In the genomic region with DNA sequence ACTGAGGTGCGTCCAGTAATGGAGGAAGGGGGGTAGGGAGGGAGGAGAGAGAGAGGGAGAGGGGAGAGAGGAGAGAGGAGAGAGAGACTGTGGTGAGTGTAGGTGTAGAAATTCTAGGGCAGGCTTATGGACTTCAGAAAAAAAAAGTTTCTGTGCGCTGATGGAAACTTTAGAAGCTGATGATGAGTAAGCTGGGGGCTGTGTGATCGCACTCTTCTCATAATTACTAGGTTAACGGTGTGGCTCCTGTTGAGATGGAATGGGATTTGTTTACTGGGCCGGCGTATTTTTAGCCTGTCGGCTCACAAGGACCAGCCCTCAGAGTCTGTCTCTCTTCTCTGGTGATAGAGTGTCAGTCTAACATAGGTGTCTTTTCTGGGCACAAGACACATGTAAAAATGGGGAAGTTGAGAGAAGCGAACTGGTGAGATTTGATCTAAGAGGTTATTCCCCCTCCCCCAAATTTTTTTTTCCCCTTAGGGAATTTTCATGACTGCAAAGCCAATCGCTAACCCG, we compare ENCODE assay signal across 9 mouse cellular contexts. TPM values are rescaled to one million over a fixed set of nuclear protein-coding genes. Genes with fewer than 3 reads are reported as not detected.
DNase-seq lines count a peak whose midpoint lies in the region; ATAC-seq lines count a peak whose summit lies in the region.
"Had no signal": no experiment of that assay in that cellular context is flagged by ENCODE, and none has a peak within 500 bp of the region (broad histone marks: within the 10 kb centered on the region; RNA-seq: fewer than 3 reads in every experiment).

No protein-coding gene starts in this region.

- H3K4me1 ChIP-seq in embryonic facial prominence, embryonic 12.5 days, result peaks cover 19% of the 10 kb centered on the region; the same call in 1 of the 2 replicates
- peaks cover 19% of the 10 kb centered on the region for H3K4me1 ChIP-seq in hindbrain, embryonic 14.5 days (replicated peaks; ENCODE audit: control insufficient read depth, insufficient read depth, low read length)
- H3K4me1 ChIP-seq in midbrain, embryonic 12.5 days, result peaks cover 16% of the 10 kb centered on the region

- no peaks in the 10 kb centered on the region for H3K36me3 ChIP-seq in embryonic facial prominence, embryonic 12.5 days
- no peaks in the 10 kb centered on the region for H3K36me3 ChIP-seq in hindbrain, embryonic 14.5 days (replicated peaks; ENCODE audit: control insufficient read depth, insufficient read depth)
- no peaks in the 10 kb centered on the region for H3K36me3 ChIP-seq in midbrain, embryonic 12.5 days

- no peak for ATAC-seq in embryonic facial prominence, embryonic 12.5 days (ENCODE audit: insufficient number of reproducible peaks, insufficient read depth, low FRiP score, low TSS enrichment)
- peak; percentile 2; the same call in 1 of the 2 replicates for ATAC-seq in hindbrain, embryonic 14.5 days (ENCODE audit: low FRiP score)
- 0 out of 2 replicates have a peak, but pooled peaks have one; percentile 23 for ATAC-seq in midbrain, embryonic 12.5 days (ENCODE audit: low FRiP score, low read depth)
- no peak for ATAC-seq in frontal cortex, adult (ENCODE audit: low TSS enrichment)

- DNase-seq in cerebellum, postnatal 14 days, result peak; percentile 12 to 26
- no peak for DNase-seq in cerebellum, postnatal 4 days (ENCODE audit: low spot score in 2 of 2)
- peak; percentile 55 for DNase-seq in A20 (ENCODE audit: low read depth, low spot score)
- DNase-seq in hindbrain, embryonic 14.5 days (ENCODE audit: low spot score), result no peak
- DNase-seq in ovary, postnatal 14 days (ENCODE audit: low spot score), result no peak

- H3K4me3 ChIP-seq in embryonic facial prominence, embryonic 12.5 days, result peak overlapping the region; percentile 89
- peak overlapping the region; percentile 77 for H3K4me3 ChIP-seq in hindbrain, embryonic 14.5 days (replicated peaks; ENCODE audit: low read length)
- H3K4me3 ChIP-seq in midbrain, embryonic 12.5 days, result peak overlapping the region; percentile 80

- peak overlapping the region; percentile 87 for H3K9ac ChIP-seq in embryonic facial prominence, embryonic 12.5 days
- H3K9ac ChIP-seq in hindbrain, embryonic 14.5 days, result peak overlapping the region; percentile 83
- H3K9ac ChIP-seq in midbrain, embryonic 12.5 days (replicated peaks), result peak overlapping the region; percentile 84

- H3K4me2 ChIP-seq in embryonic facial prominence, embryonic 12.5 days (replicated peaks), result peak overlapping the region; percentile 85
- peak overlapping the region; percentile 69 for H3K4me2 ChIP-seq in hindbrain, embryonic 14.5 days (replicated peaks)
- H3K4me2 ChIP-seq in midbrain, embryonic 12.5 days (replicated peaks), result peak overlapping the region; percentile 92

- H3K27me3 ChIP-seq in embryonic facial prominence, embryonic 12.5 days, result no peaks in the 10 kb centered on the region
- no peaks in the 10 kb centered on the region for H3K27me3 ChIP-seq in hindbrain, embryonic 14.5 days (ENCODE audit: control insufficient read depth, insufficient read depth, low read length)
- no peaks in the 10 kb centered on the region for H3K27me3 ChIP-seq in midbrain, embryonic 12.5 days
- H3K27me3 ChIP-seq: Patski had no signal

- 5% methylated on average over 10 of the region's 10 CpGs for WGBS in embryonic facial prominence, embryonic 12.5 days
- whole genome bisulfite sequencing in hindbrain, embryonic 14.5 days, result 10% methylated on average over 10 of the region's 10 CpGs
- 9% methylated on average over 10 of the region's 10 CpGs for WGBS in midbrain, embryonic 12.5 days

- no peaks in the 10 kb centered on the region for H3K9me3 ChIP-seq in embryonic facial prominence, embryonic 12.5 days
- H3K9me3 ChIP-seq in hindbrain, embryonic 14.5 days (ENCODE audit: control insufficient read depth, low read length), result no peaks in the 10 kb centered on the region
- no peaks in the 10 kb centered on the region for H3K9me3 ChIP-seq in midbrain, embryonic 12.5 days

- peak overlapping the region; percentile 94 for H3K27ac ChIP-seq in embryonic facial prominence, embryonic 12.5 days
- H3K27ac ChIP-seq in hindbrain, embryonic 14.5 days, result no peak overlapping the region
- no peak overlapping the region for H3K27ac ChIP-seq in midbrain, embryonic 12.5 days (replicated peaks)

RNA-seq across cellular contexts. Expression of a gene that starts 1.0 kb away (rescaled TPM):
- 20.2 and 20.6 TPM in 2 replicates for polyA plus RNA-seq in embryonic facial prominence, embryonic 12.5 days (2016; fragmentation: Nextera tagmentation; extraction: Ambion mirVana)
- polyA plus RNA-seq in hindbrain, embryonic 14.5 days (2014; fragmentation: Nextera tagmentation; extraction: Ambion mirVana), result 7.1 and 7.9 TPM in 2 replicates
- polyA plus RNA-seq in midbrain, embryonic 12.5 days (2016; fragmentation: Nextera tagmentation; extraction: Ambion mirVana), result 16.2 and 19.1 TPM in 2 replicates

RNA-seq across cellular contexts. Expression of a gene that starts 47.0 kb away (rescaled TPM):
- polyA plus RNA-seq in embryonic facial prominence, embryonic 12.5 days (2016; fragmentation: Nextera tagmentation; extraction: Ambion mirVana), result 43.3 and 43.6 TPM in 2 replicates
- 44.8 and 46.8 TPM in 2 replicates for polyA plus RNA-seq in hindbrain, embryonic 14.5 days (2014; fragmentation: Nextera tagmentation; extraction: Ambion mirVana)
- 39.7 and 51.2 TPM in 2 replicates for polyA plus RNA-seq in midbrain, embryonic 12.5 days (2016; fragmentation: Nextera tagmentation; extraction: Ambion mirVana)

RNA-seq across cellular contexts. Expression of a gene that starts 56.5 kb away (rescaled TPM):
- polyA plus RNA-seq in embryonic facial prominence, embryonic 12.5 days (2016; fragmentation: Nextera tagmentation; extraction: Ambion mirVana), result 37.1 and 39.5 TPM in 2 replicates
- 10.1 and 11.6 TPM in 2 replicates for polyA plus RNA-seq in hindbrain, embryonic 14.5 days (2014; fragmentation: Nextera tagmentation; extraction: Ambion mirVana)
- polyA plus RNA-seq in midbrain, embryonic 12.5 days (2016; fragmentation: Nextera tagmentation; extraction: Ambion mirVana), result 13.9 and 16.0 TPM in 2 replicates

Comparison
In these comparisons a context has a peak if more than half of its experiments do, and no peak if none do; other contexts are left out.
1. DNase-seq: peak in cerebellum, postnatal 14 days (2 of 2) and A20 (single experiment); none in cerebellum, postnatal 4 days (0 of 2), hindbrain, embryonic 14.5 days (single experiment) and ovary, postnatal 14 days (single experiment).
2. ATAC-seq: peak in hindbrain, embryonic 14.5 days (single experiment) and midbrain, embryonic 12.5 days (single experiment); none in embryonic facial prominence, embryonic 12.5 days (single experiment) and frontal cortex, adult (single experiment).
3. Peak in every context shown above with its lines, with median percentiles within 50 percentile points of each other: H3K4me2 ChIP-seq, H3K4me3 ChIP-seq and H3K9ac ChIP-seq.